Mouse (Mus musculus) myocyte (in vitro differentiated cells): ENCODE measurements around the gene Cobll1. TPM values are rescaled to one million over a fixed set of nuclear protein-coding genes. Genes with fewer than 3 reads are reported as not detected.

Experiments used
- H3K27me3 ChIP-seq: one replicate; pipeline ENCODE4 v1.6.1; 2011; ENCODE audit not compliant: control insufficient read depth, insufficient read depth, insufficient read length
- H3K36me3 ChIP-seq: one replicate; pipeline ENCODE4 v1.6.1; 2011; ENCODE audit not compliant: control insufficient read depth, insufficient read depth
- H3K4me2 ChIP-seq: one replicate; pipeline ENCODE4 v1.6.1; 2011; ENCODE audit warnings: low read depth, control low read depth
- H3K4me3 ChIP-seq: one replicate; pipeline ENCODE4 v1.5.1; 2011; ENCODE audit warnings: mild to moderate bottlenecking, control low read depth, moderate library complexity
- H3K79me2 ChIP-seq: one replicate; pipeline ENCODE4 v1.6.1; 2011; ENCODE audit not compliant: control insufficient read depth, insufficient read depth
- H3ac ChIP-seq: one replicate; pipeline ENCODE4 v1.6.1; 2011; ENCODE audit not compliant: control insufficient read depth, insufficient read length
- CEBPB ChIP-seq: IDR thresholded peaks from 2 replicates; pipeline ENCODE4 v1.6.1; 2011; ENCODE audit warnings: mild to moderate bottlenecking, moderate library complexity; ENCODE audit not compliant: poor library complexity, insufficient read depth, severe bottlenecking
- E2F4 ChIP-seq: IDR thresholded peaks from one replicate; pipeline ENCODE4 v1.6.1; 2011; ENCODE audit warnings: mild to moderate bottlenecking, control low read depth, moderate library complexity; ENCODE audit not compliant: insufficient read depth
- MAX ChIP-seq: IDR thresholded peaks from one replicate; pipeline ENCODE4 v1.6.1; 2011; ENCODE audit warnings: low read depth, mild to moderate bottlenecking, control low read depth
- MYOD1 ChIP-seq, 3 experiments: IDR thresholded peaks; one replicate each; pipeline ENCODE4 v1.6.1; 2011; ENCODE audit warnings: control low read depth in 2 of 3, low read depth in 2 of 3, mild to moderate bottlenecking in 2 of 3, moderate library complexity in 1 of 3; ENCODE audit not compliant: insufficient read length in 2 of 3, control insufficient read depth in 1 of 3
- MYOG ChIP-seq, 3 experiments: IDR thresholded peaks; one replicate each; pipeline ENCODE4 v1.6.1; 2011; ENCODE audit warnings: control low read depth in 2 of 3, low read depth in 2 of 3, mild to moderate bottlenecking in 2 of 3; ENCODE audit not compliant: insufficient read length in 2 of 3, control insufficient read depth in 1 of 3, insufficient read depth in 1 of 3
- POLR2A ChIP-seq: IDR thresholded peaks from one replicate; pipeline ENCODE4 v1.6.1; 2011; ENCODE audit warnings: low read depth, mild to moderate bottlenecking, control low read depth, moderate library complexity; ENCODE audit not compliant: insufficient read length
- POLR2AphosphoS2 ChIP-seq: IDR thresholded peaks from one replicate; pipeline ENCODE4 v1.6.1; 2011; ENCODE audit warnings: low read depth, control low read depth; ENCODE audit not compliant: insufficient read length
- REST ChIP-seq: IDR thresholded peaks from one replicate; pipeline ENCODE4 v1.6.1; 2011; ENCODE audit warnings: mild to moderate bottlenecking, control low read depth, moderate library complexity; ENCODE audit not compliant: insufficient read depth, insufficient read length
- SRF ChIP-seq: IDR thresholded peaks from one replicate; pipeline ENCODE4 v1.6.1; 2011; ENCODE audit warnings: low read depth; ENCODE audit not compliant: control insufficient read depth, insufficient read length
- TCF12 ChIP-seq: IDR thresholded peaks from one replicate; pipeline ENCODE4 v1.6.1; 2011; ENCODE audit warnings: mild to moderate bottlenecking, control low read depth; ENCODE audit not compliant: poor library complexity, insufficient read depth, severe bottlenecking
- TCF3 ChIP-seq: IDR thresholded peaks from one replicate; pipeline ENCODE4 v1.6.1; 2011; ENCODE audit warnings: low read depth, control low read depth; ENCODE audit not compliant: insufficient read length
- USF1 ChIP-seq: IDR thresholded peaks from one replicate; pipeline ENCODE4 v1.6.1; 2011; ENCODE audit warnings: low read depth, mild to moderate bottlenecking, control low read depth, moderate library complexity
- polyA plus RNA-seq: library from polyadenylated mRNA; unstranded; fragments of >200 nt; fragmentation: generic; extraction: Trizol; gene quantifications from one replicate; pipeline ENCODE4 v1.2.1, GENCODE M21; 2012; ENCODE audit warnings: missing spikeins

Gene Cobll1
- polyA plus RNA-seq, 1 experiment = 2.4 TPM

- TF ChIP-seq POLR2A (no peak), TCF3 (no peak), POLR2AphosphoS2 (no peak), CEBPB (no peak), E2F4 (no peak), TCF12 (no peak), MYOD1 (IDR thresholded peaks at IDR 0.05; ENCODE audit: control insufficient read depth in 1 of 3, insufficient read length in 2 of 3, low read depth in 2 of 3) (no peak)
- no peaks in the 10 kb centered on the region for H3K79me2 ChIP-seq
- H3K27me3 ChIP-seq = no peaks in the 10 kb centered on the region
- no peaks in the 10 kb centered on the region for H3K36me3 ChIP-seq
- no peak overlapping the region for H3ac ChIP-seq
- no peak overlapping the region for H3K4me3 ChIP-seq
- no peak overlapping the region for H3K4me2 ChIP-seq
Measured at GRCm38 (mm10) chr2:65250589-65251104, 11.4 kb upstream of the Cobll1 start.

DNA sequence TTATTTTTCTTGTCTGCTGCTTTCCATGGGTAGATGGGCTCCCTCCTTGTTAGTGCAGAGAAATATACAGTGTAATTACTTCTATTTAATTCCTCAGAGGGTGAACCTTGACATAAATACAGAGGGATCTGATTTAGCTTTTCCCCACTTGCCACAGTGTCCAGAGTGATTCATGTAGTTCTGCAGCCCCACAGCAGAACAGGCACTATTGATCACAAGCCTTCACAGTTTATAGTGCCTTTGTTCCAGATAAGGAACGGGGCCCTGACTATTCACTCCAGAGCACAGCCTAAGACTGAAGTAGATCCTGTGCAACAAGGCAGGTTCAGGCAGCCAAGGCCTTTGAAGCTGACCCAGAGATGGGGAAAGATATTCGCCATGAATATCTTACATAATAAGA is 10.4 kb upstream of the Cobll1 start:
- Histone ChIP-seq H3K27me3 (no peaks in the 10 kb centered on the region), H3K79me2 (no peaks in the 10 kb centered on the region), H3K4me2 (no peak overlapping the region), H3ac (no peak overlapping the region), H3K4me3 (no peak overlapping the region), H3K36me3 (no peaks in the 10 kb centered on the region)
- TF ChIP-seq E2F4 = no peak
- TF ChIP-seq REST = no peak
- TF ChIP-seq TCF3 = no peak
- no peak for TF ChIP-seq MYOD1 (IDR thresholded peaks at IDR 0.05; ENCODE audit: control insufficient read depth in 1 of 3, insufficient read length in 2 of 3, low read depth in 2 of 3)
- no peak for TF ChIP-seq CEBPB
- no peak for TF ChIP-seq MAX
- no peak for TF ChIP-seq TCF12
- TF ChIP-seq POLR2A = no peak
- TF ChIP-seq USF1 = no peak
- TF ChIP-seq MYOG (IDR thresholded peaks at IDR 0.05; ENCODE audit: control insufficient read depth in 1 of 3, insufficient read depth in 1 of 3, insufficient read length in 2 of 3, low read depth in 2 of 3) = no peak
- TF ChIP-seq SRF = no peak
- TF ChIP-seq POLR2AphosphoS2 = no peak

GRCm38 (mm10) chr2:65240173-65240745 is 1.1 kb upstream of the Cobll1 start:
- Histone ChIP-seq H3K4me3 (no peak overlapping the region), H3K36me3 (no peaks in the 10 kb centered on the region), H3K27me3 (no peaks in the 10 kb centered on the region), H3K79me2 (no peaks in the 10 kb centered on the region), H3ac (no peak overlapping the region), H3K4me2 (no peak overlapping the region)
- no peak for TF ChIP-seq MAX
- TF ChIP-seq REST = no peak
- no peak for TF ChIP-seq TCF3
- TF ChIP-seq TCF12 = no peak
- TF ChIP-seq MYOG (IDR thresholded peaks at IDR 0.05; ENCODE audit: control insufficient read depth in 1 of 3, insufficient read depth in 1 of 3, insufficient read length in 2 of 3, low read depth in 2 of 3) = no peak
- no peak for TF ChIP-seq SRF
- no peak for TF ChIP-seq POLR2AphosphoS2
- no peak for TF ChIP-seq POLR2A
- no peak for TF ChIP-seq USF1
- no peak for TF ChIP-seq MYOD1 (IDR thresholded peaks at IDR 0.05; ENCODE audit: control insufficient read depth in 1 of 3, insufficient read length in 2 of 3, low read depth in 2 of 3)
- TF ChIP-seq CEBPB = no peak
- TF ChIP-seq E2F4 = no peak

- peak overlapping the region; percentile 48 for H3ac ChIP-seq
- H3K4me3 ChIP-seq = peak overlapping the region; percentile 41
- no peaks in the 10 kb centered on the region for H3K36me3 ChIP-seq
- H3K27me3 ChIP-seq = no peaks in the 10 kb centered on the region
- H3K79me2 ChIP-seq = no peaks in the 10 kb centered on the region
- peak overlapping the region; percentile 97 for H3K4me2 ChIP-seq
- TF ChIP-seq MYOD1 (IDR thresholded peaks at IDR 0.05; ENCODE audit: control insufficient read depth in 1 of 3, insufficient read length in 2 of 3, low read depth in 2 of 3) (peak in 1 of 3 experiments; percentile 31), MAX (no peak), MYOG (IDR thresholded peaks at IDR 0.05; ENCODE audit: control insufficient read depth in 1 of 3, insufficient read depth in 1 of 3, insufficient read length in 2 of 3, low read depth in 2 of 3) (peak in 1 of 3 experiments; percentile 41), POLR2A (peak; percentile 55), CEBPB (no peak), POLR2AphosphoS2 (peak; percentile 34)
Measured at GRCm38 (mm10) chr2:65238171-65238963, 836 bp downstream of the Cobll1 start.
